Mouse (Mus musculus): ENCODE data around the gene Hs6st2. TPM values are rescaled to one million over a fixed set of nuclear protein-coding genes. Genes with fewer than 3 reads are reported as not detected.

Gene Hs6st2
- polyA plus RNA-seq (2015; fragmentation: Nextera tagmentation; extraction: Ambion mirVana): 25.9 and 31.1 TPM in 2 replicates

- Histone ChIP-seq H3K4me3 (peak within 1 kb of the TSS; percentile 54), H3K27ac (peak within 1 kb of the TSS; percentile 51), H3K36me3 (ENCODE audit: poor library complexity, severe bottlenecking) (no peaks in the 10 kb centered on the region), H3K4me2 (peak within 1 kb of the TSS; percentile 73), H3K9ac (peak within 1 kb of the TSS; percentile 68), H3K9me3 (replicated peaks) (no peaks in the 10 kb centered on the region), H3K4me1 (peaks cover 8% of the 10 kb centered on the region; the same call in 1 of the 2 replicates), H3K27me3 (peaks cover 10% of the 10 kb centered on the region; the same call in 1 of the 2 replicates)
- WGBS: 21% methylated on average over 5 of the region's 5 CpGs
- no peak for ATAC-seq
Observed at GRCm38 (mm10) chrX:51681756-51682155, at the start of gene Hs6st2. Gene Hs6st2, minus strand, starts transcription at chrX:51681856.

GRCm38 (mm10) chrX:51714086-51714745, 32.6 kb upstream of the Hs6st2 start:
- H3K4me3 ChIP-seq: no peak overlapping the region
- no peak overlapping the region for H3K4me2 ChIP-seq
- H3K36me3 ChIP-seq (ENCODE audit: poor library complexity, severe bottlenecking): no peaks in the 10 kb centered on the region
- no peak overlapping the region for H3K9ac ChIP-seq
- ATAC-seq: no peak
- no peaks in the 10 kb centered on the region for H3K4me1 ChIP-seq
- WGBS: 76% methylated on average over 8 of the region's 8 CpGs
- no peak overlapping the region for H3K27ac ChIP-seq
- no peaks in the 10 kb centered on the region for H3K27me3 ChIP-seq
- H3K9me3 ChIP-seq (replicated peaks): no peaks in the 10 kb centered on the region

- H3K9me3 ChIP-seq (replicated peaks): no peaks in the 10 kb centered on the region
- no peaks in the 10 kb centered on the region for H3K4me1 ChIP-seq
- 68% methylated on average over 1 of the region's 1 CpGs for WGBS
- no peak overlapping the region for H3K27ac ChIP-seq
- no peak for ATAC-seq
- no peak overlapping the region for H3K9ac ChIP-seq
- no peak overlapping the region for H3K4me3 ChIP-seq
- H3K4me2 ChIP-seq: no peak overlapping the region
- H3K27me3 ChIP-seq: no peaks in the 10 kb centered on the region
- H3K36me3 ChIP-seq (ENCODE audit: poor library complexity, severe bottlenecking): no peaks in the 10 kb centered on the region
Observed at GRCm38 (mm10) chrX:51712996-51713395, 31.3 kb upstream of the Hs6st2 start.

- no peak overlapping the region for H3K27ac ChIP-seq
- ATAC-seq: no peak
- no peak overlapping the region for H3K9ac ChIP-seq
- WGBS: 58% methylated on average over 4 of the region's 4 CpGs
- no peaks in the 10 kb centered on the region for H3K9me3 ChIP-seq (replicated peaks)
- no peak overlapping the region for H3K4me2 ChIP-seq
- no peaks in the 10 kb centered on the region for H3K4me1 ChIP-seq
- no peaks in the 10 kb centered on the region for H3K36me3 ChIP-seq (ENCODE audit: poor library complexity, severe bottlenecking)
- no peaks in the 10 kb centered on the region for H3K27me3 ChIP-seq
- no peak overlapping the region for H3K4me3 ChIP-seq
Observed at GRCm38 (mm10) chrX:51702823-51703222, 21.2 kb upstream of the Hs6st2 start.

- no peak for ATAC-seq
- Histone ChIP-seq H3K27ac (no peak overlapping the region), H3K4me2 (no peak overlapping the region), H3K27me3 (no peaks in the 10 kb centered on the region), H3K4me3 (no peak overlapping the region), H3K9ac (no peak overlapping the region), H3K4me1 (no peaks in the 10 kb centered on the region), H3K9me3 (replicated peaks) (no peaks in the 10 kb centered on the region), H3K36me3 (ENCODE audit: poor library complexity, severe bottlenecking) (no peaks in the 10 kb centered on the region)
- 61% methylated on average over 4 of the region's 4 CpGs for WGBS
Observed at GRCm38 (mm10) chrX:51699079-51699478, 17.4 kb upstream of the Hs6st2 start.

GRCm38 (mm10) chrX:51686048-51686949, 4.6 kb upstream of the Hs6st2 start:
- H3K4me2 ChIP-seq: no peak overlapping the region
- 87% methylated on average over 6 of the region's 6 CpGs for WGBS
- no peak overlapping the region for H3K27ac ChIP-seq
- no peaks in the 10 kb centered on the region for H3K4me1 ChIP-seq
- ATAC-seq: no peak
- no peak overlapping the region for H3K9ac ChIP-seq
- H3K9me3 ChIP-seq (replicated peaks): no peaks in the 10 kb centered on the region
- no peak overlapping the region for H3K4me3 ChIP-seq
- peaks cover 10% of the 10 kb centered on the region; the same call in 1 of the 2 replicates for H3K27me3 ChIP-seq
- no peaks in the 10 kb centered on the region for H3K36me3 ChIP-seq (ENCODE audit: poor library complexity, severe bottlenecking)

- H3K4me2 ChIP-seq: no peak overlapping the region
- H3K36me3 ChIP-seq (ENCODE audit: poor library complexity, severe bottlenecking): no peaks in the 10 kb centered on the region
- no peaks in the 10 kb centered on the region for H3K9me3 ChIP-seq (replicated peaks)
- ATAC-seq: no peak
- no peak overlapping the region for H3K27ac ChIP-seq
- H3K4me3 ChIP-seq: no peak overlapping the region
- H3K4me1 ChIP-seq: peaks cover 2% of the 10 kb centered on the region; the same call in 1 of the 2 replicates
- H3K9ac ChIP-seq: no peak overlapping the region
- peaks cover 10% of the 10 kb centered on the region; the same call in 1 of the 2 replicates for H3K27me3 ChIP-seq
- WGBS: 26% methylated on average over 3 of the region's 3 CpGs
Observed at GRCm38 (mm10) chrX:51684336-51685056, 2.8 kb upstream of the Hs6st2 start.

GRCm38 (mm10) chrX:51681170-51681667, 437 bp downstream of the Hs6st2 start:
- Histone ChIP-seq H3K27me3 (peaks cover 6% of the 10 kb centered on the region; the same call in 1 of the 2 replicates), H3K9me3 (replicated peaks) (no peaks in the 10 kb centered on the region), H3K36me3 (ENCODE audit: poor library complexity, severe bottlenecking) (no peaks in the 10 kb centered on the region), H3K27ac (peak overlapping the region; percentile 51), H3K9ac (peak overlapping the region; percentile 68), H3K4me2 (peak overlapping the region; percentile 73), H3K4me1 (peaks cover 8% of the 10 kb centered on the region; the same call in 1 of the 2 replicates), H3K4me3 (peak overlapping the region; percentile 54)
- ATAC-seq: peak; percentile 75
- WGBS: 11% methylated on average over 36 of the region's 43 CpGs

- WGBS: 25% methylated on average over 52 of the region's 70 CpGs
- peak overlapping the region; percentile 51 for H3K27ac ChIP-seq
- H3K36me3 ChIP-seq (ENCODE audit: poor library complexity, severe bottlenecking): no peaks in the 10 kb centered on the region
- peaks cover 5% of the 10 kb centered on the region; the same call in 1 of the 2 replicates for H3K27me3 ChIP-seq
- H3K9ac ChIP-seq: peak overlapping the region; percentile 68
- peak overlapping the region; percentile 73 for H3K4me2 ChIP-seq
- peak overlapping the region; percentile 54 for H3K4me3 ChIP-seq
- H3K4me1 ChIP-seq: peaks cover 8% of the 10 kb centered on the region; the same call in 1 of the 2 replicates
- peak; percentile 88 for ATAC-seq
- H3K9me3 ChIP-seq (replicated peaks): no peaks in the 10 kb centered on the region
Observed at GRCm38 (mm10) chrX:51680428-51681169, 1.1 kb downstream of the Hs6st2 start.

GRCm38 (mm10) chrX:51679601-51680427, 1.8 kb downstream of the Hs6st2 start:
- Histone ChIP-seq H3K27ac (no peak overlapping the region), H3K9ac (peak overlapping the region; percentile 68), H3K4me3 (peak overlapping the region; percentile 54), H3K27me3 (peaks cover 5% of the 10 kb centered on the region; the same call in 1 of the 2 replicates), H3K36me3 (ENCODE audit: poor library complexity, severe bottlenecking) (no peaks in the 10 kb centered on the region), H3K4me2 (peak overlapping the region; percentile 73), H3K4me1 (peaks cover 8% of the 10 kb centered on the region; the same call in 1 of the 2 replicates), H3K9me3 (replicated peaks) (no peaks in the 10 kb centered on the region)
- 24% methylated on average over 44 of the region's 46 CpGs for WGBS
- ATAC-seq: peak; percentile 23; the same call in 1 of the 2 replicates

All from forebrain, embryonic 13.5 days (tissue).